Mouse (Mus musculus) CH12.LX (cell line): ENCODE measurements around the gene Tent5c.

Experiments used
- CTCF ChIP-seq, 2 experiments: IDR thresholded peaks in 1 of 2; conservative IDR thresholded peaks in 1 of 2; 2 replicates each; pipeline ENCODE4 v1.5.1; 2011 to 2012; ENCODE audit warnings: low read depth in 2 of 2, low read length in 2 of 2, improper control_type of control experiment in 1 of 2, inconsistent platforms in 1 of 2, mild to moderate bottlenecking in 1 of 2, moderate library complexity in 1 of 2
- ELF1 ChIP-seq: IDR thresholded peaks from 2 replicates; pipeline ENCODE4 v1.6.1; 2014; ENCODE audit warnings: low read depth, mild to moderate bottlenecking, inconsistent platforms, low read length, improper control_type of control experiment
- EP300 ChIP-seq: IDR thresholded peaks from 2 replicates; pipeline ENCODE4 v1.6.1; 2011; ENCODE audit warnings: low read length, improper control_type of control experiment
- POLR2A ChIP-seq: IDR thresholded peaks from 2 replicates; pipeline ENCODE4 v1.6.1; 2011; ENCODE audit warnings: low read depth, mild to moderate bottlenecking, improper control_type of control experiment, low read length
- RAD21 ChIP-seq: IDR thresholded peaks from 2 replicates; pipeline ENCODE4 v1.6.1; 2011; ENCODE audit warnings: low read depth, mild to moderate bottlenecking, low read length, improper control_type of control experiment, moderate library complexity
- SIN3A ChIP-seq: IDR thresholded peaks from 2 replicates; pipeline ENCODE4 v1.6.1; 2012; ENCODE audit warnings: low read length, improper control_type of control experiment, inconsistent platforms
- SMC3 ChIP-seq: IDR thresholded peaks from 2 replicates; pipeline ENCODE4 v1.6.1; 2011; ENCODE audit warnings: low read depth, low read length, improper control_type of control experiment
- TBP ChIP-seq: conservative IDR thresholded peaks from 2 replicates; pipeline ENCODE4 v1.6.1; 2011; ENCODE audit warnings: low read depth, low read length, improper control_type of control experiment

GRCm38 (mm10) chr3:100534394-100534793, 45.3 kb upstream of the Tent5c start:
- TF ChIP-seq POLR2A (no peak), SMC3 (no peak), EP300 (no peak), RAD21 (no peak), SIN3A (no peak), ELF1 (no peak), TBP (no peak), CTCF (conservative IDR thresholded peaks at IDR 0.05 in 1 of 2, IDR thresholded peaks at IDR 0.05 in 1 of 2; ENCODE audit: low read depth in 2 of 2, low read length in 2 of 2) (no peak)
